Mouse (Mus musculus) left cerebral cortex, adult 18-20 months (tissue): ENCODE measurements around the gene Hspb6. TPM values are rescaled to one million over a fixed set of nuclear protein-coding genes. Genes with fewer than 3 reads are reported as not detected.

Experiments
- DNase-seq, 2 experiments: peaks; one replicate each; pipeline ENCODE4 v3.0.0; 2021 to 2022; ENCODE audit warnings: low spot score in 2 of 2, mixed read lengths in 1 of 2
- microRNA-seq, 2 experiments: library from miRNA; unstranded; fragments of <30 nt; microRNA quantifications; one replicate each; pipeline ENCODE4 v1.2.0; 2021
- total RNA-seq, 2 experiments: library from RNA; stranded (reverse); gene quantifications; 2 replicates each; pipeline ENCODE4 v1.2.3; 2021

Hspb6 gene
- total RNA-seq, 2 experiments from 2014 or later: 3.7 to 4.3 TPM

DNA sequence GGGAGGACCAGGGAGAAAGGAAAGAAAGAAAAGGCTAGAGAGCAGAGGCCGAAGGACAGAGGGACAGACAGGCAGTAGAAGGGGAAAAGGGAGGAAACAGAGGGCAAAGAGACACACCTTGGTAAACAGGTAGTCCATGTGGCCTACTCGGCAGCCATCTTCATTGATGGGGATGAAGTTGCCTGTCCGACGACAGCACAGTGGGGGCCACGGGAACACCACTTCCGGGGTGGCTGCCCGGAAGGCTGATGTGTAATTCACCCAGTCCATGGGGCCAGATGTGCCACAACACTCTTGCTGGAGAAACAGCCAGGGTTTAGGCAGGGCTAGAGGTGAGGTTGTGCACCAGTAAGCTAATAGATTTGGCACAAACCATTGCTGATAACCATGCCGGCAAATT is 53.0 kb downstream of the Hspb6 start:
- DNase-seq: no peak

Small RNAs within 50 kb of the gene (microRNA-seq; reads per million reads assigned to microRNA genes)
- 0 to 1.7 reads per million in 2 experiments for gene Gm38670
- 0.75 to 0.85 reads per million in 2 experiments for gene Mir3569

Other genes with a start within 250 kb of the Hspb6 start
- 10 to 100 TPM; 67.0 to 68.5 TPM for gene Alkbh6, start 243.5 kb upstream of the Hspb6 start, total RNA-seq
- 10 to 100 TPM; 13.8 to 15.6 TPM for gene Syne4, start 237.4 kb upstream of the Hspb6 start, total RNA-seq
- gene E130208F15Rik, start 230.4 kb upstream of the Hspb6 start, total RNA-seq: under 1 TPM; 0.35 to 0.56 TPM
- gene Sdhaf1, start 228.3 kb upstream of the Hspb6 start, total RNA-seq: 1 to 10 TPM; 6.4 to 7.5 TPM
- 10 to 100 TPM; 33.5 to 36.4 TPM for gene Lrfn3, start 189.4 kb upstream of the Hspb6 start, total RNA-seq
- gene Tyrobp, start 138.4 kb upstream of the Hspb6 start, total RNA-seq: 10 to 100 TPM; 29.8 to 30.7 TPM
- 1 to 10 TPM in 1 of 2 experiments, not detected in 1; 1.8 TPM for gene Hcst, start 132.3 kb upstream of the Hspb6 start, total RNA-seq
- gene Nfkbid, start 130.4 kb upstream of the Hspb6 start, total RNA-seq: 1 to 10 TPM; 3.9 to 4.1 TPM
- 1,000 to 10,000 TPM; 1,233 to 1,333 TPM for gene Aplp1, start 106.6 kb upstream of the Hspb6 start, total RNA-seq
- gene Kirrel2, start 94.5 kb upstream of the Hspb6 start, total RNA-seq: 1 to 10 TPM; 8.2 to 8.3 TPM
- under 1 TPM; 0.44 to 0.52 TPM for gene Nphs1, start 93.9 kb upstream of the Hspb6 start, total RNA-seq
- gene Prodh2, start 58.6 kb upstream of the Hspb6 start, total RNA-seq: not detected
- 100 to 1,000 TPM; 179 to 187 TPM for gene Arhgap33, start 17.1 kb upstream of the Hspb6 start, total RNA-seq
- gene Proser3, start 121 bp downstream of the Hspb6 start, total RNA-seq: 1 to 10 TPM; 3.8 TPM
- gene Lin37, start 7.7 kb downstream of the Hspb6 start, total RNA-seq: 10 to 100 TPM; 56.8 to 60.4 TPM
- 10 to 100 TPM; 64.4 to 71.5 TPM for gene U2af1l4, start 11.1 kb downstream of the Hspb6 start, total RNA-seq
- gene Gm49396, start 11.2 kb downstream of the Hspb6 start, total RNA-seq: 1 to 10 TPM; 7.5 to 8.1 TPM
- 10 to 100 TPM; 87.7 to 94.4 TPM for gene Psenen, start 11.4 kb downstream of the Hspb6 start, total RNA-seq
- gene Igflr1, start 13.2 kb downstream of the Hspb6 start, total RNA-seq: 1 to 10 TPM; 2.9 to 4.7 TPM
- gene Kmt2b, start 36.5 kb downstream of the Hspb6 start, total RNA-seq: 10 to 100 TPM; 40.0 to 48.4 TPM
- gene Zbtb32, start 46.7 kb downstream of the Hspb6 start, total RNA-seq: not detected
- gene Upk1a, start 60.7 kb downstream of the Hspb6 start, total RNA-seq: under 1 TPM; 0.26 to 0.70 TPM
- gene Cox6b1, start 74.0 kb downstream of the Hspb6 start, total RNA-seq: 100 to 1,000 TPM; 606 to 625 TPM
- not detected for gene Etv2, start 83.7 kb downstream of the Hspb6 start, total RNA-seq
- 10 to 100 TPM; 66.6 to 79.5 TPM for gene Rbm42, start 98.1 kb downstream of the Hspb6 start, total RNA-seq
- gene Haus5, start 112.8 kb downstream of the Hspb6 start, total RNA-seq: 1 to 10 TPM; 5.2 to 7.6 TPM
- not detected for gene Pmis2, start 119.4 kb downstream of the Hspb6 start, total RNA-seq
- not detected for gene 2200002J24Rik, start 146.7 kb downstream of the Hspb6 start, total RNA-seq
- gene Atp4a, start 160.0 kb downstream of the Hspb6 start, total RNA-seq: under 1 TPM; 0.26 to 0.66 TPM
- gene Tmem147, start 177.4 kb downstream of the Hspb6 start, total RNA-seq: 100 to 1,000 TPM; 114 to 129 TPM
- gene Gapdhs, start 191.5 kb downstream of the Hspb6 start, total RNA-seq: not detected
- 10 to 100 TPM in 1 of 2 experiments, 1 to 10 TPM in 1; 8.2 to 12.9 TPM for gene Sbsn, start 199.3 kb downstream of the Hspb6 start, total RNA-seq
- gene Dmkn, start 211.6 kb downstream of the Hspb6 start, total RNA-seq: 1 to 10 TPM; 1.9 to 4.0 TPM
- not detected for gene Krtdap, start 235.7 kb downstream of the Hspb6 start, total RNA-seq